Mouse (Mus musculus) lung, postnatal 0 days (tissue): ENCODE results near the gene Gm17364. TPM values are rescaled to one million over a fixed set of nuclear protein-coding genes. Genes with fewer than 3 reads are reported as not detected.

Experiments used
- ATAC-seq: fragments of 200-750 bp; cut with Nextera tagmentation; 2 replicates; pipeline ENCODE4 v1.8.0; 2017; ENCODE audit warnings: moderate library complexity
- DNase-seq: peaks from one replicate; pipeline ENCODE4 v3.0.0-alpha.2; 2016; ENCODE audit warnings: low spot score
- H3K27ac ChIP-seq: fragments of 300-500 bp; sonication (generic); 2 replicates; pipeline ENCODE4 v1.5.1; 2014; ENCODE audit warnings: antibody characterized with exemption, mild to moderate bottlenecking, low read length, mixed read lengths
- H3K27me3 ChIP-seq: fragments of 300-500 bp; sonication (generic); replicated peaks from 2 replicates; pipeline ENCODE4 v1.6.1; 2014; ENCODE audit warnings: low read length, mixed read lengths; ENCODE audit not compliant: insufficient read depth
- H3K36me3 ChIP-seq: fragments of 300-500 bp; sonication (generic); 2 replicates; pipeline ENCODE4 v1.6.1; 2014; ENCODE audit warnings: low read length, mixed read lengths; ENCODE audit not compliant: insufficient read depth
- H3K4me1 ChIP-seq: fragments of 300-500 bp; sonication (generic); 2 replicates; pipeline ENCODE4 v1.6.1; 2014; ENCODE audit warnings: antibody characterized with exemption, low read depth, low read length, mixed read lengths; ENCODE audit not compliant: insufficient read depth
- H3K4me2 ChIP-seq: fragments of 300-500 bp; sonication (generic); replicated peaks from 2 replicates; pipeline ENCODE4 v1.6.1; 2014; ENCODE audit warnings: low read depth, mild to moderate bottlenecking, low read length, moderate library complexity, mixed read lengths
- H3K4me3 ChIP-seq: fragments of 300-500 bp; sonication (generic); 2 replicates; pipeline ENCODE4 v1.5.1; 2014; ENCODE audit warnings: low read depth, low read length
- H3K9ac ChIP-seq: fragments of 300-500 bp; sonication (generic); replicated peaks from 2 replicates; pipeline ENCODE4 v1.6.1; 2014; ENCODE audit warnings: low read depth, mild to moderate bottlenecking
- H3K9me3 ChIP-seq: fragments of 300-500 bp; sonication (generic); 2 replicates; pipeline ENCODE4 v1.6.1; 2016; ENCODE audit warnings: low read length, mixed read lengths
- CTCF ChIP-seq: IDR thresholded peaks from 2 replicates; pipeline ENCODE4 v1.5.1; 2016; ENCODE audit warnings: antibody characterized with exemption, mild to moderate bottlenecking
- EP300 ChIP-seq: IDR thresholded peaks from 2 replicates; pipeline ENCODE4 v1.6.1; 2016; ENCODE audit warnings: antibody characterized with exemption, mild to moderate bottlenecking, control low read depth
- WGBS: fragments of 180-500 bp; shearing (Covaris S2); extraction: QIAGEN DNeasy Blood & Tissue Kit; methylation state at CpG from one replicate; pipeline ENCODE4 v1.1.7; 2014; 5-methylcytosine and 5-hydroxymethylcytosine counted together
- polyA plus RNA-seq: library from polyadenylated mRNA; unstranded; fragments of >200 nt; fragmentation: Nextera tagmentation; extraction: Ambion mirVana; gene quantifications from 2 replicates; pipeline ENCODE4 v1.2.1, GENCODE M21; 2015

Gene Gm17364
- polyA plus RNA-seq, 1 experiment from 2014 or later = not detected

- Histone ChIP-seq H3K4me3 (peak overlapping the region; percentile 77), H3K27me3 (no peaks in the 10 kb centered on the region), H3K27ac (peak overlapping the region; percentile 78), H3K36me3 (no peaks in the 10 kb centered on the region), H3K9me3 (no peaks in the 10 kb centered on the region), H3K4me1 (no peaks in the 10 kb centered on the region), H3K4me2 (peak overlapping the region; percentile 90), H3K9ac (peak overlapping the region; percentile 63)
- 1% methylated on average over 26 of the region's 27 CpGs for WGBS
- peak; percentile 39 for DNase-seq
- ATAC-seq = no peak
- TF ChIP-seq EP300 (no peak), CTCF (no peak)
These were observed 23.3 kb downstream of the Gm17364 start for GRCm38 (mm10) chr13:41250318-41250981.

- H3K36me3 ChIP-seq = no peaks in the 10 kb centered on the region
- peak; percentile 99 for DNase-seq
- H3K27ac ChIP-seq = peak within 1 kb of the TSS; percentile 78
- peak; percentile 50 for TF ChIP-seq CTCF
- TF ChIP-seq EP300 = no peak
- under 1% methylated on average over 41 of the region's 78 CpGs for WGBS
- H3K4me3 ChIP-seq = peak within 1 kb of the TSS; percentile 77
- H3K27me3 ChIP-seq = no peaks in the 10 kb centered on the region
- H3K4me2 ChIP-seq = peak within 1 kb of the TSS; percentile 90
- no peaks in the 10 kb centered on the region for H3K4me1 ChIP-seq
- H3K9me3 ChIP-seq = no peaks in the 10 kb centered on the region
- peak within 1 kb of the TSS; percentile 63 for H3K9ac ChIP-seq
- ATAC-seq = peak; percentile 97
These were observed 24.0 kb downstream of the Gm17364 start, which contains the start of gene Smim13 for GRCm38 (mm10) chr13:41249538-41250317. Gene Smim13 (plus strand): TSS chr13:41249844.

- H3K4me3 ChIP-seq = peak overlapping the region; percentile 77
- H3K4me2 ChIP-seq = peak overlapping the region; percentile 90
- H3K27ac ChIP-seq = peak overlapping the region; percentile 57
- H3K9ac ChIP-seq = 0 out of 2 replicates have a peak overlapping the region, but pooled peaks have one; percentile 20
- ATAC-seq (no peak), DNase-seq (no peak)
- no peaks in the 10 kb centered on the region for H3K36me3 ChIP-seq
- no peaks in the 10 kb centered on the region for H3K9me3 ChIP-seq
- WGBS = 35% methylated on average over 12 of the region's 12 CpGs
- H3K27me3 ChIP-seq = no peaks in the 10 kb centered on the region
- TF ChIP-seq CTCF (no peak), EP300 (no peak)
- no peaks in the 10 kb centered on the region for H3K4me1 ChIP-seq
These were observed 24.8 kb downstream of the Gm17364 start for GRCm38 (mm10) chr13:41248751-41249520.

- no peak overlapping the region for H3K4me3 ChIP-seq
- no peaks in the 10 kb centered on the region for H3K4me1 ChIP-seq
- DNase-seq (no peak), ATAC-seq (no peak)
- TF ChIP-seq EP300 (no peak), CTCF (no peak)
- no peaks in the 10 kb centered on the region for H3K27me3 ChIP-seq
- H3K9ac ChIP-seq = no peak overlapping the region
- H3K36me3 ChIP-seq = no peaks in the 10 kb centered on the region
- WGBS = 55% methylated on average over 6 of the region's 6 CpGs
- H3K27ac ChIP-seq = no peak overlapping the region
- no peaks in the 10 kb centered on the region for H3K9me3 ChIP-seq
- no peak overlapping the region for H3K4me2 ChIP-seq
These were observed 29.4 kb downstream of the Gm17364 start for GRCm38 (mm10) chr13:41244306-41244830.

- no peaks in the 10 kb centered on the region for H3K36me3 ChIP-seq
- WGBS = 57% methylated on average over 2 of the region's 2 CpGs
- no peak overlapping the region for H3K27ac ChIP-seq
- H3K9ac ChIP-seq = no peak overlapping the region
- no peaks in the 10 kb centered on the region for H3K9me3 ChIP-seq
- TF ChIP-seq EP300 = no peak
- TF ChIP-seq CTCF = no peak
- ATAC-seq (no peak), DNase-seq (no peak)
- no peak overlapping the region for H3K4me2 ChIP-seq
- no peaks in the 10 kb centered on the region for H3K4me1 ChIP-seq
- no peak overlapping the region for H3K4me3 ChIP-seq
- no peaks in the 10 kb centered on the region for H3K27me3 ChIP-seq
These were observed 32.2 kb downstream of the Gm17364 start for GRCm38 (mm10) chr13:41241557-41241956.

GRCm38 (mm10) chr13:41238805-41239130 lies 35.0 kb downstream of the Gm17364 start:
- H3K27ac ChIP-seq = no peak overlapping the region
- no peak overlapping the region for H3K4me3 ChIP-seq
- peak; percentile 72 for DNase-seq
- 1% methylated on average over 5 of the region's 5 CpGs for WGBS
- no peaks in the 10 kb centered on the region for H3K36me3 ChIP-seq
- H3K4me2 ChIP-seq = no peak overlapping the region
- no peak for ATAC-seq
- no peaks in the 10 kb centered on the region for H3K4me1 ChIP-seq
- no peaks in the 10 kb centered on the region for H3K9me3 ChIP-seq
- H3K9ac ChIP-seq = no peak overlapping the region
- H3K27me3 ChIP-seq = no peaks in the 10 kb centered on the region
- TF ChIP-seq CTCF (peak; percentile 88), EP300 (no peak)
